Mouse (Mus musculus) liver, postnatal 0 days (tissue): ENCODE results near the gene Gfap.

Experiments
- CTCF ChIP-seq: sonication (generic); IDR thresholded peaks from 2 replicates; pipeline ENCODE4 v1.5.1; 2016; ENCODE audit warnings: antibody characterized with exemption, low read depth
- EP300 ChIP-seq: IDR thresholded peaks from 2 replicates; pipeline ENCODE4 v1.6.1; 2016; ENCODE audit warnings: antibody characterized with exemption, low read depth, mild to moderate bottlenecking

DNA sequence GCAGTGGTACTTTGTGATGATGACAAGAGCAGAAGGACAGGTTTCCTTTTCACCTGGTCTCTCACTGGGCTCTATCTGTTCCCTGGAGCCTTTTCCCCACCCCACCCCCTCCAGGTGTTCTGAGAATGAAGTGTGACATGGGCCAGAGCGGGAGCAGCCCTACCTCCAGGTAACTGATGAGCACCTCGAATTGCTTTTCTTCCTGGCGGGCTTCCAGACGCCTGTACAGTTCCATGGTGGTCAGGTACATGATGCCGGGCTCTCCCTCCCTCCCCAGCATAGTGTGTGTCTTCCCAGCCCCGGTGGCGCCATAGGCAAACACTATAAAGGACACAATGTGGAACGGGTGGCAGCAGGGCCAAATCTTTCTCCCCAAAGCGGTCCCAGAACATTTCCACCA, 14.7 kb upstream of the Gfap start:
- TF ChIP-seq CTCF (no peak), EP300 (no peak)
